Mouse (Mus musculus) right cerebral cortex, postnatal 14 days (tissue): ENCODE data around the gene Exoc2.

ENCODE experiments used
- DNase-seq: peaks from one replicate; pipeline ENCODE4 v3.0.0; 2022

Exoc2 gene

DNA sequence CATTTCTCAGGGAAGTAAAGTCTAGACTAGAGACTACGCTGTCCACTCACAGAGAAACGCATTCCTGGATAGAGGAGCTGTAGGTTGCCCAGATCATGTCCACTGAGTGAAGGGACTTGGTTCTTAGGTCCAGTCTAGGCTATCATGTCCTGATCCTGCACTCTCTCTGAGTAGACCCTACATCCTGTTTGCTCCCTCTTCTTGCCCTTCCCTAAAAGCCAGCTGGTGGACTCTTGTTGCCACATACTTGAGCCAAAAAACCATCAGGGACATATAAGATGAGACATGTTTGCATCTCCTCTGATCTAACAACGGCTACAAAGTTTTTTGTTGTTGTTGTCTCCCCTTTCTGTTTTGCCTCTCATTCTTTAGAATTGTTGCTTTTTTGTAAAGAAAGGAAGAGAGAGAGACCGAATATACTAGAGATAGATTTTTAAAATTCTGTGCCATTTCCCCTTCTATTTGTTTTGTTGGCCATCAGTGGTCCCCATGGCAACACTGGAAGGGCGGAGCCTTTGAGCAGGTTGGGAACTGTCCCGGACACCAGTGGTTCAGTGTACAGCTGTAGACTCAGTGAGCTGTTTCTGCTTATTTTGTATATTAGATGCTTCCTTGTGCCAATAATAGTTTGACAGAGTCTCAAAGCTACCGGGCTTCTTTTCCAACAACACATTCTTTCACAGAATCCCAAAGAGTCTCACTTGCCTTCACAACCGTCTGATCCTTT, 209.7 kb downstream of the Exoc2 start:
- no peak for DNase-seq
